Mouse (Mus musculus): ENCODE measurements around the gene Ermp1.
"Not testable (repeated sequence)": the region's sequence is repeated elsewhere in the genome, so short reads cannot be mapped to it uniquely, and the experiment has no call there.

Ermp1 gene

GRCm38 (mm10) chr19:29596985-29597384 is 51.2 kb downstream of the Ermp1 start:
- DNase-seq, result peak; percentile 8

- DNase-seq, result no peak
Observed at GRCm38 (mm10) chr19:29596276-29596675, 51.9 kb downstream of the Ermp1 start.

GRCm38 (mm10) chr19:29593783-29594182 is 54.4 kb downstream of the Ermp1 start:
- DNase-seq, result not testable (repeated sequence)

GRCm38 (mm10) chr19:29583734-29584133 is 64.5 kb downstream of the Ermp1 start:
- no peak for DNase-seq

- no peak for DNase-seq
Observed at GRCm38 (mm10) chr19:29582439-29582838, 65.8 kb downstream of the Ermp1 start.

- no peak for DNase-seq
Observed at GRCm38 (mm10) chr19:29566512-29566911, 81.7 kb downstream of the Ermp1 start.

GRCm38 (mm10) chr19:29563258-29563779 is 84.9 kb downstream of the Ermp1 start:
- DNase-seq, result peak; percentile 70

- no peak for DNase-seq
Observed at GRCm38 (mm10) chr19:29562603-29563002, 85.6 kb downstream of the Ermp1 start.

- DNase-seq, result no peak
Observed at GRCm38 (mm10) chr19:29562166-29562565, 86.0 kb downstream of the Ermp1 start.

Data from kidney, adult 9 months (tissue).